Mouse (Mus musculus) T-helper 2 cell (primary cell): ENCODE results near the gene Gpc6.

ENCODE experiments used
- in situ Hi-C: fragments of 300-600 bp; cut with MboI, MseI; formaldehyde crosslinking; loops from one replicate; pipeline ENCODE4 v1.15.1; 2025; ENCODE audit warnings: high pct_unique_total_duplicates

Gpc6 gene

DNA sequence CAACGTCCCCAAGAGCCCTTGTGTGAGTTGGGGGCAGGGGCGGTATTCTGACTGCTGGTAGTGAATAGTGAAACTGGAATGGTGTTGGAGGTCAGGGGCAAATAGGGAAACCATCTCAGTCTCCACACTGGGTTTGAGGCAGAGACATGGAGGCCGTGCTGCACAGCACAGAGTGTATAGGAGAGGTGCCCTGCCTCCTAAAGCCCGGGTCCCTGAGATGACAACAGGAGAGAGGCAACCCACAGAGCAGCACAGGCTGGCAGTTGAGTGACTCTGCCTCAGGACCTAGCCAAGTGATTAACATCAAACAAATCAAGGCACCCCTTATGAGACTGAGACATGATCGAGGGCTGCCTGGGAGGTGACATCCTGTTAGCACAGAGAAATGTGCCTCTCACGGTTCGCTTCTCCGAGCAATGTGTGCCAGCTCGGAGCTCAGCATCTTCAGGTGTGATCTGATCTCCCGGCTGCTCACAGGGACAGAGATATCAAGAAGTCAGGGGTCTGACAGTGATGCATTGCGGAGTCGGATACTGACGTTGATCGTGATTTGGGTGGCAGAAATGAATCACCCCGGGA, 860.5 kb downstream of the Gpc6 start:
- in situ Hi-C loops = no loop called here

DNA sequence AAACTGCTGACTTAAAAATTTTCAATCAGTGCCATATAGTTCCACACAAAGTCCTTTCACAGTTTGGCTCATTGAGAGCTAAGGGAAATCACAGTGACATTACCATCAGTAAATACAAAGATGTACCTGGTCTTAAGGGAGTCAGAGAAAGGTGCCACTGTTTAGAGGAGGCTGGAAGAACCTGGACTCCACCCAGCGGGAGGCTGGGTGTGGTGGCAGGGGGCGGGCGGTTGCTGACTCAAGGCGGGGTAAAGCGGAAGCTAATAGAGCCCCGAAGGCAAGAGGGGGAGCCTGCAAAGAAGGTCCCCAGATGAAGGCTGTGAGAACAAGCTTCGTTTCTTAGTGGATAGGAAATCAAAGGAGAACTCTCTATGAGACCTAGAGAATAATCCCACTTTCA, 861.5 kb downstream of the Gpc6 start:
- in situ Hi-C loops = no loop called here

DNA sequence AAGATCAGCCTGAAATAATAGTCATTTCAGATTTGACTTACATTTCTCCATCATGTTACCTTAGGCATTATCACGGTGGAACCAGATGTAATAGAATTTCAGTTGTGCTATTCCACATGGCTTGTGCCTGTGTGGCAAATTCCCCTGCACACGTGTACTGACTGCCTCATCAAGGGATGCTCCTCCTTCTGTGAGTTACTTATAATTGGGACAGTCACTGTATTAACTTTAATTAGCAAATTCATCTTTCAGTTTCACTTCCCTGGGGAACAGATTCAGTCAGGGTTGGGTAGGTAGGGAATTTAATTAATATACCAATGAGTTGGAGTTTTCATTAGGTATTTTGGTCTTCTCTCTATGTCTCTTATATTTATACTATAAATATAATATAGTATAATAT, 869.8 kb downstream of the Gpc6 start:
- in situ Hi-C loops = no loop called here

DNA sequence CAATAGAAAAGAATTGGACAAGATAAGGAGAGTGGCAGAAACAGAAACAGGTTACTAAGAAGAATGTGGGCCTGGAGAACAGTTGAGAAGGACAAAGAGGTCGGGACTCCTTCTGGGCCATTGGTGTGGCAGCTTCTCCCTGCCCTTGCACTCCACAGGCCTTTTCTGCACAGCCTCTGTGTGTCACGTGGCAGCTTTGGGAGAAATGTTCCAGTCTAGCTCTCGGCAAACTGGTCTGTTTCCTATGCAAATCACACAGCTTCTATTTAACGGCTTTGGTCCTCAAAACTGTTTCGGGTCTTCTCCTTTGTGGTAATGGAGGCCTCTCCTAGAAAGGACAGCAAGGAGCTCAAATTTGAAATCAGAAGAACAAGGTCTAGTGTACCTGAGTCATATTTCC, 871.5 kb downstream of the Gpc6 start:
- in situ Hi-C loops = no loop called here

DNA sequence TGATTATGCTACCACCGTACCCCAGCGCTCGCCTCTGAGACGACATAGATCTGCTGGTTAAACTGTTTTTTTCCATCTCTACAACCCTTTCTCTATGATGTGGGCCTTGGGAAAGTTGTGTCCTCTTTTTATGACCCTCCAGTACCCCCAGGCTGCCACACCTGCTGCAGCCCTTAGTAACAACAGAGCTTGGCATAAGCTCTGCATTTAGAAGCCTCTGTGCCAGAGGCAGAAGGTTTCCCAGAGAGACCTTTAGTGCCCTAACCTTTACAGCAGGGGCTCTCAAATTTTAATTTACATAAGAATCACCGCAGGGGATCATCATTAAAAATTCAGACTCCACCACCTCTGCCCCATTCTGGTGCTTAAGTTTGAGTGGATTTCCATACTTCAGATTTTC, 875.3 kb downstream of the Gpc6 start:
- in situ Hi-C loops = no loop called here

DNA sequence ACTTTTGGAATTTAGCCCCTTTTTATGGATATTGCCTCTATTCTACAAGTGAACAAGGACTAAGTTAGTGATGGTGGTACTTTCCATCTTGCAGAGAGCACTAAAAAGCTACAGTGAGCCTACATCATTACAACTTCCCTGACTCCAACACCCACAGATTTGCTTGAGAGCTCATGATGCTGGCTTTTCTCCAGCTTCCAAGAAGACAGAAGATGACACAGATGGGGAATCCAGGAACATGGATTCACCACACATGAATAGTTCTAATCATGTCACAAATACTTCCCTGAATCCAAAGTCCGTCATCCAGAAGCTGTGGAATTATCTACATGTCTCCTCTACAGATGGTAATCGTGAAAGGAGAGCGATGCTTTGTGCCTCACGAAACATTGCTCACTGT, 882.7 kb downstream of the Gpc6 start:
- in situ Hi-C loops = no loop called here

DNA sequence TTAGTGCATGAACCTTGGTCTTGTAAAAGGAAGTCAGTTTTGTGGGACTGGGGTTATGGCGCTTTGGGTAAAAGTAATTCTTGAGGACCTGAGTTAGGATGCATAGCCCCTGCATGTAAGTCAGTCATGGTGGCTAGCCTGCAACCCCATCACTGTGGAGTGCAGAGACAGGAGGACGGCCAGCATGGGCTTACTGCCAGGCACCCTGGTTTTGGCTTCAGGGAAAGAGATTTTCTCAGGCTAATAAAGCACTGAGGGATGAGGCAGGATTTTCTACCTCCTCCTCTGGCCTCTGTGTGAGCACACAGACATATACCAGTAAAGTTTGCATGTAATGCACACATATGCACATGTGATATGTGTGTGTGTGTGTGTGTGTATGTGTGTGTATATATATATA, 883.2 kb downstream of the Gpc6 start:
- in situ Hi-C loops = no loop called here

DNA sequence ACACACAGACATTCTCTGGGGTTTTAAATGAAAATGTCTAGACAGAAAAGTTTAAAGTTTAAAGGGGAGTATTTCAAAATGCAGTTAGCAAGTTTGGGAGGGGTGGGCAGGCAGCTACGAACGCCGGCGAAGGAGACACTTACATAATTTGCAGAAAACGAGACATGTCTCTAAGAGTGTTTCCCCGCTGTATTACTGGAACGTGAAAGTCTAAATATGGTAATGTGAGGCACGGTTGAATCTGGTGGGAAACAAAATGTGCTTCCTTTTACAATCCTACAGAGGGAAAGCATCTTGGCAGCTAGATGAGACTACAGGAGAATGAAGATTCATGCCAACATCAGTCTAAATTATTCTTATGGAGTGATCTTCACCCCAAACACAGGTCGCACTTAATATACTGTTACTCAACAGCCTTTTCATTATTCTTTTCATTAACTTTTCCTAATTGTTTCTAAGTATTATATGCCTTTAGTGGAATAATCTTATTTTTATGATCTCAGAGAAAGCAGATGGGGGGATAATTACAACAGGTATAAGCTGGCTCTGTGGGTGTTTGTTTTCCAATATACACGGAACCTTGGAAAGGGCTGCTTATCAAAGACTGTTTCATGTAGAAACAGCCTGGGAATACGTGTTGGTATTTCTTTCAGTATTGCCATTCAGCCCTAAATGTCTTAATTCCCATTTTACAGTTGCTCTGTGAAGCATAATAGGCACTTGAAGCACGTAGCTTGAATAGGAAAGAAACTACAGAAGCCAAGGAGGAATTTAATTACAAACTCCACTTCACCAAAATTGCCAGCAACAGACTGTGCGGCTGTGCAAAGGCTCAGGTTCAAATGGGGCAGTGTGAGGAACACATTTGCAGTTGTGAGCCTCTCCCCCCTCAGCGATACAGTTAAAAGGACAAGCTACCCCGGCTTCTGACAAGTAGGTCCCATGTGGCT, 885.5 kb downstream of the Gpc6 start:
- in situ Hi-C loops = no loop called here

DNA sequence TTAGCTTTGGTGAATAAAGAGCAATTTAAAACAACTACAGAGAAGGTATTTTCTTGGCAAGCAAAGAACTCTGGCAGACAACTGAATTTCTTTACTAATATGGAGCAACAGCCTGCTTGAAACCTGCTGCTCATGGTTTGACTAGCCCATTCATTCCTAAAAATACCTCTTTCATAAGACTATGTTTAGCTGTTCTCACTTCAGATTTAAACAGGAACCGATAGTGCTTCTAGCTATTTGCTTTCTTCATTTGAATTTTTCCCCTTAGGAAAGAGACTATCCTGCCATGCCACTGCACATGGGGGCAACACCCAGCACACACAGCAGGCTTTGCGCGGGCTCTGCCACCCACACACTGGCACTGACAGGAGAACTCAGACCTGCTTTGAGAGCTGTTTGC, 888.4 kb downstream of the Gpc6 start:
- in situ Hi-C loops = no loop called here

DNA sequence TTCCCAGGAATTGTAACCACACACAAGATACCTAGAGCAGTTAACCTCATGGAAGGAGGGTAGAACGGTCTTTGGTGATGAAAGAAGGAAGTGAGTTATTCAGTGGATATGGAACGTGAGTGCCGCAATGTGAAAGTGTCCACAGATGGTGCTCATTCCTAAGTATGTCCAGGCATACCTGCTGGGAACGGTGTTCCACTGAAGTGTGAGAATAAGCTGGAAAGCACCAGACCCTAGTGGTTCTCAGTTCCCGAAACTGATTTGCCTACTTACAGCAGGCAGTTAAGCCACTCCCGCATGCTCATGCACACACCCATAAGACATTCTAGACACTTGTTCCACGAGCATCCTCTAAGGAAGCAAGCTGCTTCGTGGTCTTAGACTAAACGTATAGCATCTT, 890.9 kb downstream of the Gpc6 start:
- in situ Hi-C loops = no loop called here

DNA sequence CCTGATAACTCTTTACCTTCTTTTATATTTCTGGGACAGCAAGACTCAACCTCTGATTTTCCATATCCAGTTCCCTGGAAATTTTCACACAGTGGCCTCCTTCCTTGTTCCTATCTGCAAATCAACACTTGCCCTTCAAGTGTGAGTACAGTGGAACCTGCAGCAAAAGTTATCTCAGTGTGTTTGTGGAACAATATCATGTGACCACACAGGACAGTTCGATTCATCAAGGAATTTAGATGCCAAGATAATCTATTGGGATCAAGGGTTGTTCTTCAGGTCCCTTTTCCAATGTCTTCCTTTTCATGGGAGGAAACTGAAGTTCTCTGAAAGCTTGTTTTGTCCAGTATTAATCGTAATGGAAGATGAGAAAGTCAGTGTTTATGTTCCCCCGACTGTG, 891.6 kb downstream of the Gpc6 start:
- in situ Hi-C loops = no loop called here

DNA sequence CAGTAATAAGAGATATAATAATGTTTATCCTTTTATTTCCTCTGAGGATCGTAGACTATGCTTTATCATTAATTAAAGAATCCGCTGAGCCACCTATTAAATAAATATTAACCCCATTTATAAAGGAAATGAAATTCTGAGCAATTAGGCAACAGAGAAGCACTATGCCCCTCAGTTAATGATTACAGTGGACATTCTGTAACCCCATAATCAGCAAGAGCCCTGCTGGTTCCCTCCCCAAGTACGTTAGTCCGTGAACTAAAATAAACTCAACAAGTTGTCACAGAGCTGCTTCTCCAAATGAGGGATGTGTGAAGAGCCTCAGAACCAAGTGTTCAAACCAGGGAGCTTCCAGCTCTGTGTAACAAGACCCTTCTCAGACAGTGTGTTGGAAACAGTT, 892.1 kb downstream of the Gpc6 start:
- in situ Hi-C loops = no loop called here

DNA sequence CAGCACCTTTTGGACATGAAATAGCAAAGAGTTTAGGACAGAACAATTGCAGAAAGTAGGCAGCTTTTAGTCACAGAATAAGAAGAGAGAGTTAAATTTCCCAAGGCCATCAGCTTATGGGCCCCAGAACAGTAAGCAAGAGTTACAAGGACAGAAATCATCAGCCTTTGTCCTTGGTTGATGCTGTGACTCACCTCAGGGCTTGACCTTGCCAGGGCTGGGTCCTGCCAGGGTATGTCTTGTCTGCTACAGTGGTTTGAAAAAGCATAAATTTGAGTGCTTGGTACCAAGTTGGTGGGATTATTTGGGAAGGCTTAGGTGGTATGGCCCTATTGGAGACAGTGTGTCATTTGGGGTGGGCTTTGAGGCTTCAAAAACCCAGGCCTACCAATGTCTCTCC, 899.4 kb downstream of the Gpc6 start:
- in situ Hi-C loops = no loop called here

DNA sequence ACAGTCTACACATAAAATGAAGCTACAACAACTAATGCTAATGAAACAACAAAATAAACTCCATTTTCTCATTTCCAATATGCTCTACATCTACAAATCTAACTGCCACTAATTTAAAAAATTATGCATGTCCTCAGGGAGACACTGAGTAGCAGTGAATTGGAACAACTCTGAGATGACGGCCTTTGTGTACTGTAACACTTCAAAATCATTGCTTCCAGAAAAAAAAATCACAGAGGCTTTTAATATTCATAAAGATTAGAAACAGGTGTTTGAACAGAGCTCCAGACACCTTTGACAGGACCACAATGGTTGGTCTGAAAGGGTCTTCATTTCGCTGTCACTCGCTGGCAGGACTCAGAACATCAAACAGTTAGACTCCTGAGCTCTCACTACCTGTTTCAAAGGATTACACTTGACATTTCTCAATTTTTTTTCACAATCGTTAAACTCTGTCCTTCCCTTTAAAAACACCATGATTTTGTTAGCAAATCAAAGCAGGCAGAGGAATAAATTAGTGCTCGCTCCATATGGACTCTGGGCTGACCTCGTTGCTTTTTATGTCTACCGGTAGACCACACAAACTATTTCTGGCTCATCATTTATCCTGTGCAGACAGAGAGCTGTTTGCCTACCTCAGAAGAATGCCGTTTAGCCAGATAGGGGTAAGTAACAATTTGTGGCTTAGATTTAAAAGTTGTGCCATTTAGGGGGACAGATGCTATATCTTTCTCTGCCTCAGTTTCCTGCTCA, 901.4 kb downstream of the Gpc6 start:
- in situ Hi-C loops = no loop called here

DNA sequence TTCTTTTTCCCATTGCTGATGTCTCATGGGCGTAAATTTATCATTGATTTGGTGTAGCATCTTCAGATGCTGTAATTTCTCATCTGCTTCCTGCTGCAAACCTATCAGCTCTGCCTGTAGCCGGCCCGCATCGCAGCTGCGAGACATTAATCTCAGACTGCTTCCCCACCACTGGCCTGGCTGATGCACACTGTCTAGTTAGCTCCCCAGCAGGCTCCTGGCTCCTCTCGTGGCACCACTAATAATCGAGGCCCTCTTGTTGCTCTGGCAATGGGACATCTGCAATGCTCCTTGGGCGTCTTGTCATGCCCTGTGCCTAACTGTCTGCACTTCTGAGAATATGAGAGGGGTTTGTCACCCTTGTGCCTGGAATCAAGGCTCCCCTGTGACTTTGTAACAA, 906.2 kb downstream of the Gpc6 start:
- in situ Hi-C loops = no loop called here

DNA sequence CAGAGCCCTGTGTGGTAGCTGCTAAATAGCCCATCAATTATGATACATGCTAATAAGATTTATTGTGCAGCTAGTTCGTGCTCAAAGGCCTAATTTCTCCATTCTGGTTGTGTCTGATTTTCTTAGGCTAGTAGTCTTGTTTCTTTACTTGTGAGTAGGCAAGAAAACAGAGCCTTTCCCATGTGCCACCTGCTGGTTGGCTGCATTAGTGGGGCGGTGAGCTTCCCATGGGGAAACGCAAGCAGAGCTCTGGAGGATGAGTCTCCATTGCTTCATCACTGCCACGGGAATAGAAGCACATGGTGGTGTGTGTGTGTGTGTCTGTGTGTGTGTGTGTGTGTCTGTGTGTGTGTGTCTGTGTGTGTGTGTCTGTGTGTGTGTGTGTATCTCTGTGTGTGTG, 906.6 kb downstream of the Gpc6 start:
- in situ Hi-C loops = no loop called here

DNA sequence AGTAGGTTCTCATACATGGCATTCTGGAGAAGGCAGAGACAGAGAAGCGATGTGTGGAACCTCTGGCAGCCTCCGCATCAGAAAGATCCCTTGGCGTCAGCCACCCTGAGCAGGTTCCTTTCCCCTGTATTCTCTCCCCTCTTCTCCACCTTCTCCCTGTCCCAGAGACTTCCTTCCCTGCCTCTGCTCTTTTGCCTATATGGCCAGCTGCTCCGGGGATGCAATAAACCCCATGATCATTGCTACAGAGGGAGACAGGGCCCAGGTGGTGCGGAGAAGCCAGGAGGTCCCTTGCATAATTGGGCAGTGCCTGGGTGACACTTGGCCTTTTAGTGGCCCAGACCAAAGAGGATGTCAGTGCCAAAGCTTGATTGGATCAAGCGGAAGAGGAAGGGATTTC, 910.4 kb downstream of the Gpc6 start:
- in situ Hi-C loops = no loop called here

DNA sequence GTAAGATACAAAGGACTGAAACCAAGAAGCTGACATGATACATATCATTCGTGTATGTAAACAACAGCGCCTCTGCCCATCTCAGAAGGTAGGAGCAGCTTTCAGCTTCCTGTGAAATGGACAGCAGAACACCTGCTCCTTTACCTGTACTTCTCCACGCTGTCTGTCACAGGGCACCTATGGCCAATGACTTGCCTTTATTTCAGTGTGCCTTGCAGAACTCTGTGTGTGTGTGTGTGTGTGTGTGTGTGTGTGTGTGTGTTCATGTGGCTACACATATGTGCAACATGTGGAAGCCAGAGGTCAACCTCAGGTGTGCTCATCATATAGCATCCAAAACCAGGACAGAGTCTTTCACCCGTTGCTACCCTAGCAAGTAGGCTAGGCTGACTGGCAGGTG, 911.9 kb downstream of the Gpc6 start:
- in situ Hi-C loops = no loop called here

DNA sequence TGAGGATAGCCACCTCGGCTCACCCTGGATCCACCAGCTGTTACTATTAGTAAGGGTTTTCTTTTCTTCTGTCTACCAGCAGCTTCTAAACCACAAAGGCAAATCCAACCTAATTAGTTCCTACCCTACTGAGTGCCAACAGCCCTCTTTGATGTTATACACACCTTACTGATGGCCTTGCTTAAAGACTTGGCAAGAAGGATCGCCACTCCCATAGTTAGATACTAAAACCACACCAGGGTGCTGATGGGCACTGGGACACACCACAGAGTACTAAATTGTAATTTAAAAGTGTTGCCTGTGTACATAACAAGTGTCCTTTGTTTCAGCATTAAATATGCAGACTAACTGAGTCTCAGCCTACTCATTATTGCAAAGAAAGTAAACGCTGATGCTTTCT, 912.6 kb downstream of the Gpc6 start:
- in situ Hi-C loops = no loop called here

DNA sequence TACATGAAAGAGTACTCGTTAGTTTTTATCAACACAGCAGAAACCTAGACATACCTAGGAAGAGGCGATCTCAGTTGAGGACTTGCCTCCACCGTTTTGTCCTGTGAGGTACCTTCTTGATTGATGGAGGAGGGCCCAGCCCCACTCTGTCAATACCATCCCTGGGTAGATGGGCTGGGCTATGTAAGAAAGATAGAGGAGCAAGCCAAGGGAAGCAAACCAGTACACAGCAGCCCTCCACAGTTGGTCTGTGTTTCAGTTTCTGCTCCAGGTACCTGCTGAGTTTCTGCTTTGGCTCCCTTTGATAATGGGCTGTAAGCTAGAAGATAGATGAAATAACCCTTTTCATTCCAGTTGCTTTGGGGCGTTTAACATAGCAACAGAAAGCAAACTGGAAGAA, 916.1 kb downstream of the Gpc6 start:
- in situ Hi-C loops = no loop called here

DNA sequence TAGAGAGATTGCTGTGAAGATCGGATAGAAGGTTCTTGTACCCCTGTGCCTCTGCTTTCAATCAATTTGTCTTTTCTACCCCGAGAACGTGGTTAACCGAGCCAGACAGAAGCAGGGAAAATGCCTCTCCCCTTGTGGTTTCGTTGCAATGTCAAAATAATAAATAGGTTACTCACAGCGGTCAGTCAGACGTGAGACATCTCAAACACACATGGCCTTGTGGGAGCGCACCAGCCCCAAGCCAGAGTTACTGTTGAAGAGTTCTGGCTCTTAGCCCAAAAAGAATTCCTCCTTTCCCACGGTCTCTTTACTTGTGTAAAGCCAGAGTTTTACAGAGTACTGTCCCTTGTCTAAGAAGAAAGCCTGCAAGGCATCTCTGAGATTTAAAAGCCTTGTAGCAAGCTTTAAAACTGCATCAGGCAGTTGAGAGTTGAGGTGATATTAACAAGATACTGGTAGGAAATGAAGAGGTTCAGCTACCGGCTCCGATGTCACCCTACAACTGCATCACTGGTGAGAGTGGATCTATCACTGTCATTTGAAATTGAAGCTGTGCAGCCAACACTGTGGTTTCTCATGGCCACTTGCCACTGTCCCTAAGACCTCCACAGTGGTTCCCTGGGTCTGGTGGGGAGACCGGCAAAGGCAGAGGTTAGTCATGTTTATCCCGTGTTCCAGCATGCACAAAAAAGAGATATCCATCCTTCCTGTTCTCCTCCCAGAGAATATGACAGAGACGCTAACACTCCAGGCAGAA, 916.9 kb downstream of the Gpc6 start:
- in situ Hi-C loops = no loop called here
